Mouse (Mus musculus) adrenal gland, adult 2 months (tissue): ENCODE measurements around the gene Olfr730. TPM values are rescaled to one million over a fixed set of nuclear protein-coding genes. Genes with fewer than 3 reads are reported as not detected.

Source experiments
- DNase-seq: peaks from one replicate; pipeline ENCODE4 v3.0.0; 2021
- long read RNA-seq: library from polyadenylated mRNA; stranded (forward); transcript quantifications from one replicate; pipeline ENCODE4 v2.0.0, GENCODE M21; 2021
- polyA plus RNA-seq: library from polyadenylated mRNA; depleted of rRNA; stranded (reverse); fragments of >200 nt; gene quantifications from 2 replicates; pipeline ENCODE4 v1.2.3, GENCODE M21; 2012; rRNA removed
- total RNA-seq, 2 experiments: library from RNA; stranded (reverse); gene quantifications; 2 replicates each; pipeline ENCODE4 v1.2.3; 2021

Gene Olfr730
- not detected for total RNA-seq
- polyA plus RNA-seq, result not detected in 2 replicates
- long read RNA-seq, result 0 reads

DNA sequence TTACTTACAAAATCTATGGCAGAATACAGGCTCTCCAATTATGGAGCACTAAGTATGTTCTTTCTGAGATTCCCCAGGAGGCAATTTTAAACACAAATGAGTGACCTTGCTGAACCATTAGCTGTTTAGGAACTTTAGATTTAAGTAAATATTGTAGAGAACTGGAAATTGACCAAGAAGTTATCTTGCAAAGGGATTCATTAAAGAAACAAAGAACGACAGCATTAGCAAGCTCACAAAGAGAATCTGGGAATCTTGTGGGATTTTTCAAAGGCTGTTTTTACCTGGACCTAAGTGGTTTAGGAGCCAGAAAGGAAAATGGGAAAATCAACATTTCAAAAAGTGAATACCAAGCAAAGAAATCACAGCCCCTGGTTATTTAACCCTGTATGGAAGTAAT lies at the start of gene Olfr730:
TSS of gene Olfr730 (minus strand) at position 101 of the 400 bp plus-strand sequence.
- DNase-seq, result no peak

DNA sequence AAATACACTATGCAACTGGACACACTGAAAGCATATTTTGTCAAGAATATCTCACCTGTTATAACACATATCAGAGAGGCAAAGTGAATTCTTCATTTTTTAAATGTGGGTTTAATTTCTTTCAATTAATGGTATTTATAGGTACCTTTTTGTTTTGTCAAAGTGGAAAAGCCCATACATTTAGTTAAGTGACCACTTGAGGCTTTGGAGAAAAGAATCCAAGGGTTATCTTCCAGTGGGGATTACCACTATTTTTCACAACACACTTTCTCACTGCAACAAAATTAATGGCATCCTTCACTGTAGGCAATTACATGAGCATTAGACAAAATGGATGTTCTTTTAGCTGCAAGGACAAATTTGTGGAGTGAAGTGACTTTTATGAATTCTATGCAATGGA lies 35.2 kb downstream of the Olfr730 start, which contains the start of gene Olfr729:
TSS of gene Olfr729 (minus strand) at position 101 of the 400 bp plus-strand sequence.
- DNase-seq, result no peak

DNA sequence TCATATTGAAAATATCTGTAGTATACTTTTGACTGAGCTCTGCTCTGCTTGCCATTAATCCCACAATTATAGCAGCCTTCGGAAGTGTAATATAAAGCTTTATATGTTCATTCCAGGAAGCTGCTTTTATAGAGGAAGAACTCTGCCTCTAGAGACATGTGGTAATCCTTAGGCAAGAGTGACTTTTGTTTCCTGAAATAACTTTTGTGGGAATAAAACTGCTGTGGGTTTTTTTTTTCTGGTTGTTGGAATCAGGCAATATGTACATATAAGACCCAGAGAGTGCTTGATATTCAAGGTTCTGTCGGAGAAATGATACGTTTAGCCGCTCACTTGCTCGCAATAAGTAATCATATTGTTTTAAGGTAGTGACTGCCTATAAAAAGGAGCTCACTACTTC lies 45.4 kb downstream of the Olfr730 start, which contains the start of gene Olfr728:
TSS of gene Olfr728 (minus strand) at position 101 of the 400 bp plus-strand sequence.
- no peak for DNase-seq

Other genes starting within 250 kb of the Olfr730 start
- not detected for gene Olfr724, start 224.9 kb downstream of the Olfr730 start, total RNA-seq
- gene Olfr724, start 224.9 kb downstream of the Olfr730 start, polyA plus RNA-seq, result not detected in 2 replicates
- gene Olfr725, start 147.8 kb downstream of the Olfr730 start, total RNA-seq, result not detected
- gene Olfr725, start 147.8 kb downstream of the Olfr730 start, polyA plus RNA-seq, result not detected in 2 replicates
- not detected for gene Olfr726, start 97.2 kb downstream of the Olfr730 start, total RNA-seq
- not detected in 2 replicates for gene Olfr726, start 97.2 kb downstream of the Olfr730 start, polyA plus RNA-seq
- gene Olfr727, start 65.0 kb downstream of the Olfr730 start, total RNA-seq, result not detected
- not detected in 2 replicates for gene Olfr727, start 65.0 kb downstream of the Olfr730 start, polyA plus RNA-seq
- gene Olfr728, start 45.5 kb downstream of the Olfr730 start, total RNA-seq, result not detected
- gene Olfr728, start 45.5 kb downstream of the Olfr730 start, polyA plus RNA-seq, result not detected in 2 replicates
- gene Olfr729, start 35.3 kb downstream of the Olfr730 start, total RNA-seq, result not detected
- not detected in 2 replicates for gene Olfr729, start 35.3 kb downstream of the Olfr730 start, polyA plus RNA-seq
- gene Olfr731, start 53.7 kb upstream of the Olfr730 start, total RNA-seq, result not detected
- not detected in 2 replicates for gene Olfr731, start 53.7 kb upstream of the Olfr730 start, polyA plus RNA-seq
- gene Olfr732, start 96.0 kb upstream of the Olfr730 start, total RNA-seq, result under 1 TPM in 1 of 2 experiments, not detected in 1; 0.10 TPM
- not detected in 2 replicates for gene Olfr732, start 96.0 kb upstream of the Olfr730 start, polyA plus RNA-seq
- not detected for gene Olfr733, start 113.3 kb upstream of the Olfr730 start, total RNA-seq
- not detected in 2 replicates for gene Olfr733, start 113.3 kb upstream of the Olfr730 start, polyA plus RNA-seq
- gene Olfr734, start 138.6 kb upstream of the Olfr730 start, total RNA-seq, result not detected
- not detected in 2 replicates for gene Olfr734, start 138.6 kb upstream of the Olfr730 start, polyA plus RNA-seq
- gene Olfr735, start 160.7 kb upstream of the Olfr730 start, total RNA-seq, result under 1 TPM in 1 of 2 experiments, not detected in 1; 0.21 TPM
- gene Olfr735, start 160.7 kb upstream of the Olfr730 start, polyA plus RNA-seq, result not detected in 2 replicates
- gene Tlr11, start 169.7 kb upstream of the Olfr730 start, total RNA-seq, result under 1 TPM; 0.17 to 0.21 TPM
- 0.08 and 0.11 TPM in 2 replicates for gene Tlr11, start 169.7 kb upstream of the Olfr730 start, polyA plus RNA-seq
- not detected for gene Olfr736, start 193.0 kb upstream of the Olfr730 start, total RNA-seq
- not detected in 2 replicates for gene Olfr736, start 193.0 kb upstream of the Olfr730 start, polyA plus RNA-seq
- not detected for gene Olfr738, start 219.4 kb upstream of the Olfr730 start, total RNA-seq
- not detected in 2 replicates for gene Olfr738, start 219.4 kb upstream of the Olfr730 start, polyA plus RNA-seq
- gene Olfr739, start 230.4 kb upstream of the Olfr730 start, total RNA-seq, result not detected
- gene Olfr739, start 230.4 kb upstream of the Olfr730 start, polyA plus RNA-seq, result not detected in 2 replicates